Mouse (Mus musculus) gastrocnemius, postnatal 14 days (tissue): ENCODE measurements around the gene Cerk. TPM values are rescaled to one million over a fixed set of nuclear protein-coding genes. Genes with fewer than 3 reads are reported as not detected.
"Not testable (repeated sequence)": the region's sequence is repeated elsewhere in the genome, so short reads cannot be mapped to it uniquely, and the experiment has no call there.

Source experiments
- DNase-seq: peaks from one replicate; pipeline ENCODE4 v3.0.0; 2021; ENCODE audit warnings: mixed read lengths
- intact Hi-C: fragments of 180-260 bp; cut with DNase I; formaldehyde crosslinking; loops from one replicate; pipeline ENCODE4 v1.15.1; 2025; ENCODE audit warnings: low total_unique reads
- total RNA-seq, 2 experiments: library from RNA; stranded (reverse); gene quantifications; 2 replicates each; pipeline ENCODE4 v1.2.3; 2021

Cerk gene
- total RNA-seq, 2 experiments from 2014 or later = 6.5 to 7.4 TPM

DNA sequence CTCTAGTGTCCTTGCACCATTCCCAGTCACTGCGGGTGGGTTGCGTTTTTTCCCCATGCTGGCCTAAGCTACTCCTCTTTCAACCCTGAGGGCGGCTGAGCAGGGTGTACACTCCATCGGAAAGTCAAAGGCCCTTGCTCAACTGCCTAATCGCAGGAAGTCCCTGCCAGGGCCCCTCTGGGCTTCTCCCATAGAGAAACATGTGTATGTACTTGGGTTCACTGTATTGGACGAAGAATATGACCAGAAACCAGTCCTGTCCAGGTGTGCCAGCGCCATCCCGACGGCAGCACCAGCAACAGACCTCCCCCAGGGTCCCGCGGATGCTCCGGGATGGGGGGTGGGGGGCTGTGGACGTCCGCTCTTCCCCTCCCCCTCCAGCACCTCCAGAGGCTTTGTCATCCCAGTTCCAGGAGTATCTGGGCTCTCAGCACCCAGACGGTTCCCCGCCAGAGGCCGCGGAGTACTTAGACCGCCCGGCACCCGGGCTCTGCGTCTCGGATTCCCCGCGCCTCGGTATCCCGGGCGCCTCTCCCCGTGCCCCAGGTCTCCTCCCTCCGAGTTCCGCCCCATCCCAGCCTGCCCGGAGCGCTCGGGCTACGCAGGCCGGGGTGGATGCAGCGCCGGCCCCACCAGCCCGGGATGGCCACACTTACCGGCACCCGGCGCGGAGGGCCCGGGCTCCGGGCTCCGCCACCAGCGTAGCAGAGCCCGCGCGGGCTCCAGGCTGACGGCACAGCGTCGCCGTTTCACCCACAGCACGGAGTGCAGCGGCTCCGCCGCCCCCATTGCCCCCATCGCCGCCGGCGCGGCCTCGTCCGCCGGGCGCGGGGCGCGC lies 871 bp downstream of the Cerk start:
- peak; percentile 54 for DNase-seq
- intact Hi-C loops = no loop called here

DNA sequence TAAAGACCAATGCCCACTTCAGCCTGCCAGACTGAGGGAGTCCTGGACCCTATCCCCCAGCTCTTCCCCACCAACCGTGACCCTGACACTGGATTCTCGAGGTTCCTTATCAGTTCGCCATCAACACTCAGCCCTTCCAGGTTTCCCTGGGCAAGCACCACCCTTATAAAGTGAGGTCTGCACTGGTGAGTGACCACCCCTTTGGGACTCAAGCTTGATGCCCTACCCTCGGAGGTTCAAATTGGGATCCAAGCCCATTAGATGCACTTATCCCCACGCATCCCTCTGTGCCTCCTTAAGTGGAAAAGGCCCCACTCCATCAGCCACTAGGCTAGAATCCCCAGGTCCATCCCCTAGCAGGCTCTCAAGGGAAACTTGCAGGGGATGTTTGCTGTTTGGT lies 1.9 kb downstream of the Cerk start:
- intact Hi-C loops = no loop called here
- no peak for DNase-seq

DNA sequence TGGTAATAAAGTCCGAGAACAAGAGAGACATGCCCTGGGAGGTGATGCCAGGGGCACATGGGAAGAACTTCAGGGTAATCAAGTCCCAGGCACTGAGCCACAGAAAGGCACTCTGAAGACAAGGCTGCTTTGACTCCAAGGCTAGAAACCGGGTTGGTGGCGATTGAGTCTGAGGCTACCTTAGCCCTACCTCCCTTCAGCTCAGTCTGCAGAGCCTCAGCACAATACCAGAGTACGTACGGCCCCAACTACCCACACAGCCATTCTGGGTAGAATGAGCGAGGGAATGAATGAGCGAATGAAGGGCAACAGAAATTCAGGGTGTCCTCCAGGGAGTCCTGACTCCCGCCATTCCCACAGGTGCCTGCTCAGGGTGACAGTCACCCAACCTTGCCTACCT lies 2.5 kb downstream of the Cerk start:
- intact Hi-C loops = no loop called here
- DNase-seq = no peak

DNA sequence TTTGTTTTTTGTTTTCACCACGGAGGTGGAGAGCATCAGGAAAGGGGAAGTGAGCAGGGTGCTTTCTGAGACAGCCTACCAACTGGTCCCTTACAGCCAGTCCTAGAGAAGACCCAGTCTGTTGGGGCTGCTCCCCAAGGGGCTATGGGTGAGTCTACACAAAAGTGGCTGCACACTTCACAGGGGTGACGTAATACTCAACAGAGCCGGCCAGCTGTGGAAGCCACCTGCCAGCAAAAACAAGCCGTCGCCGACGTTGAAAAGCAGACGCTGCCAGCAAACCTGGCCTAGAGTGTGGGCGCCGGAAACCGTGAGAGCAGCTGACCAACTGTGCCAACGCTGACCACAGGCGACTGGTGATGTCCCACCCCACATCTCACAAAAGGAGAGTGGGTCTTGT lies 3.3 kb downstream of the Cerk start:
- peak; percentile 58 for DNase-seq
- intact Hi-C loops = no loop called here

DNA sequence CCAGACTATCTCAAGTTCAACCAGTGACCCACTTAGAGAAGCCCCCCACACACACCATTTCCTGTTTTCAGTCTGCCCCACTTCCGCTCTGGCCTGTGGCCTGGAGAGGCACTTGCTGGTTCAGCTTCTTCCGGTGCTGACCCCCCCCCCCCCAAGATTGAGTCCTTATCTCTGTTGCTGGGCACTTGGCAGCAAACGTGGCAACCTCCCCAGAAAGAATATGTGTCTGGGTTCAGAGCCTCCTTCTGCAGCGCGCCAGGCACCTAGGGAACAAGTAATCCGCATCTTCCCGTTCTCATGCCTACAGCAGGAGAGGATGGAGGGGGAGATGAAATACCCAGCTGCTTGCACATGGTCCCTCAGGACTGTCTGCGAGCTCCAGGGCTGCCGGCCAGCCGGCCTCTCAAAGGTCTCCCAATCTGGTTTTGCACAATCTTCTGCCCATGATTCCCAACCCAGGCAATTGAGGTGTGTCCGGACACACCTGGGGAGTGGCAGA lies 4.0 kb downstream of the Cerk start:
- intact Hi-C loops = no loop called here
- peak; percentile 39 for DNase-seq

DNA sequence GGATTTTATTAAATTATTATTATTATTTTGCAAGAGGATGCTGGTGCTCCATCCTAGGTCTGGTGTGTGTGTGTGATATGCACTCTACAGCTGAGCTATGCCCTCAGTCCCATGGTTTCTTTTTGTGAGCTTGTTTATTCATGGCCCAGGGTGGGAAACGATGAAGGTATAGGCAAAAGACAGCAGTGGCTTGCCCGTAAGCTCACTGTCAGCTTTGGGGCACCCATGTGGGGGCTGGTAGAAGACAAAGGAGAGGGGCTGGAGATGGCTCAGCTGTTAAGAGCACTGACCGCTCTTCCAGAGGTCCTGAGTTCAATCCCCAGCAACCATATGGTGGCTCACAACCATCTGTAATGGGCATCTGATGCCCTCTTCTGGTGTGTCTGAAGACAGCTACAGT lies 4.6 kb downstream of the Cerk start:
- intact Hi-C loops, DNase-seq: not testable (repeated sequence)

DNA sequence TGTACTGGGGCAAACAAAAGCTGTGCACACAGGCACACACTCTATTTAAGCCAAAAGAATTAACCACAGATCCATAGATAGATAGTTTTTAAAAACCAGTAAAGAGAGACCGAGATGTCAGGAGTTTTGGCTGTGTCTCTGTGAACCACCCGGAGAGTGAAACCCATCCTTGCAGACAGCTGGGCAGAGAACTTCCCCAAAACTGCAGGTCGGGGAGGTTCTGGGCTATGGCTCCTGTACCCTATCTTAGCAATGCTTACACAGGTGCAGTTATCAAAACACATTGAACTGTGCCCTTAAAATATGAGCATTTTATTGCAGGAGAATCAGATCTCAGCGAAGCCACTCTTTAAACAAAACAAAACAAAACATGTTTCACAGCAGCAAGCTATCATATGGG lies 5.5 kb downstream of the Cerk start:
- no peak for DNase-seq
- intact Hi-C loops = no loop called here

DNA sequence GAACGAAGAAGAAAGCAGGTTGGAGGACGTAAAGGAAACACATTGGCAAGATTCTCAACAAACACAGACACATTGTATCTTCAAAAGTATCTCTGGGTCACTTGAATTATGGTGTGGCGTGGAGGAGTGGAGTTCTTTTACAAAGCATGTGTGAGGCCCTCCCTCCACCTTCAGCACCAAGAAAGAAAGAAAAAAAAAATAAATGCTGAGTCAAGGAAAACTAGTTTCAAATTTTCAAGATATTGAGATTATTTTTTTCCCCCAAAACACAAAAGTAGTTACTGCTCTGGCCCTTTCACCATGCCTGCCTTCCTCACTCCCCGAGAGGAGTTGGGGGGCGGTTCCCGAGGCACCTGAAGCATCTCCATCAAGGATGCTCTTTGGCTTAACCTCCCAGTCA lies 7.3 kb downstream of the Cerk start:
- DNase-seq = no peak
- intact Hi-C loops = no loop called here

DNA sequence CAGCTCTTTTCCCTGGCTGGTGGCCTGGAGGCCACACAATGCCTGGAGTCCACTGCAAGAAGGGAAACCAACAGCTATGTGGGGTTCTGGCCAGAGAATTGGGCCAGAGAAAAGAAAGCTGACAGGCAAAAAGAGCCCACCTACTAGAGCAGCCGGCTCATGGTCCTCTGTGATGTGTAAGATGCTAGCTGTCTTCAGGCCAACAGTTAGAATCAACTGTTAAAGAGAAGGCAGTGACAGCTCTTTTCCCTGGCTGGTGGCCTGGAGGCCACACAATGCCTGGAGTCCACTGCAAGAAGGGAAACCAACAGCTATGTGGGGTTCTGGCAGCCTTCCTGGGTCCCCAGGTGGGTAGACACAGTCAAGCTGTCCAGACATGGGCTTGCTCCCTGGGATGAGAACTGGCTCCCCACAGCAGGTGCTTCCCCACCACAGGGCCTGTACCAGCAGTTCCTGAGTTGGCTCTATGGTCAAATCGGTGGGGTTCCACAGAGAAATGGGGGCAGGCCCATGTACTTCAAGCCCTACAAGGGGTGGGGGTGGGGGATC lies 8.2 kb downstream of the Cerk start:
- intact Hi-C loops, DNase-seq: not testable (repeated sequence)

DNA sequence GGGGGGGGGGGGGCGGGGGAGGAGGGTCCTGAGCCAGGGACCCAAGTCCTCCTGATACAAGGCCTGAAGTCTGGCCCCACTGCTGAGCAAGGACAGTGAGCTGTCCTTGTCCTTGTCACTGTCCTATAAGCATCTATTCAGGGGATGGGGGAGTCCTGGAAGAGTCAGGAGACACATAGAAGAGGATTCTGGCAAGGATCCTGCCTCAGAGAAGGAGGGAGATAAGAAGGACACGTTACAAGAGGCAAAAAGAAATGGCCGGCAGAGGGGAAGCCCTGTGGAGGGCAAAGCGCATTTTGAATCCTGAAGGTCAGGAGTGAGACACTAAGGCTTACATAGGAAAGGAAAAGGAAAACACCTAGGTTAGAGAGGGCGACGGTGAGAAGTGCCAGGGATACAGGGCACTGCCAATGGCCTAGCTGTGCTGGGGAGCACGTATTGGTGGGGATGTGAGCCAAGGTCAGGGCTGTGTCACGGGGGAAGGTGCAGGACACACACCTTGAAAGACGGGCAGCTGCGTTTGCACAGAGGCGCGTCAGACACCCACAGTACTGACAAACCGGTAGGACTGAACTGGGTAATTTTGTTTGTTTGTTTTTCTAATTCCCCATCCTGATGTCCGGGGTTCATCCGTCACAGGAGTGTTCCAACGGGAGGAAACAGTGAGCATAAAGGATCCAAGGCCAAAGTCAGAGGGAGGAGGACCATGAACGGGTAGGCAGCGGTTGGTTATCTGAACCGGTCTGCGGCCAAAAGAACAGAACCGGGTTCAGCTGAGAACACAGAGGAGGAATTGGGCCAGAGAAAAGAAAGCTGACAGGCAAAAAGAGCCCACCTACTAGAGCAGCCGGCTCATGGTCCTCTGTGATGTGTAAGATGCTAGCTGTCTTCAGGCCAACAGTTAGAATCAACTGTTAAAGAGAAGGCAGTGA lies 8.9 kb downstream of the Cerk start:
- no peak for DNase-seq
- intact Hi-C loops = no loop called here

DNA sequence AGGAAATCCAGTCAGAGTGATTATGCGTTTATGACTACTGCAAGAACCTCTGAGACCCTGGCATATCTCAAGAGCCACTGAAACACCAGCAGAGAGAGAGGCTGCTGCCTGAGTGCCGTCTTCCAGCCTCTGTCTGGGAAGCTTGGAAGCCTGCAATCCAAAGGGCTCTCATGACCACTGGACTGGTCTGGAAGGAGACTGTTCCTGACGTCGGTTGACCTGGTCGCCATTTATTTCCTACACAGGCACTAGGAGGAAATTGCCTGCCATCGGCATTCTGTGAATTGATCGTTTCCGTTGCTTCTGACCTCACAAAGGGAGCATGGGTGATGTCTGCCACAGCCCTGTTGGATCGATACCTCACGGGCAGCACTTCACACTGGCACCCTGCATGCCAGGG lies 9.8 kb downstream of the Cerk start:
- intact Hi-C loops = no loop called here
- no peak for DNase-seq

DNA sequence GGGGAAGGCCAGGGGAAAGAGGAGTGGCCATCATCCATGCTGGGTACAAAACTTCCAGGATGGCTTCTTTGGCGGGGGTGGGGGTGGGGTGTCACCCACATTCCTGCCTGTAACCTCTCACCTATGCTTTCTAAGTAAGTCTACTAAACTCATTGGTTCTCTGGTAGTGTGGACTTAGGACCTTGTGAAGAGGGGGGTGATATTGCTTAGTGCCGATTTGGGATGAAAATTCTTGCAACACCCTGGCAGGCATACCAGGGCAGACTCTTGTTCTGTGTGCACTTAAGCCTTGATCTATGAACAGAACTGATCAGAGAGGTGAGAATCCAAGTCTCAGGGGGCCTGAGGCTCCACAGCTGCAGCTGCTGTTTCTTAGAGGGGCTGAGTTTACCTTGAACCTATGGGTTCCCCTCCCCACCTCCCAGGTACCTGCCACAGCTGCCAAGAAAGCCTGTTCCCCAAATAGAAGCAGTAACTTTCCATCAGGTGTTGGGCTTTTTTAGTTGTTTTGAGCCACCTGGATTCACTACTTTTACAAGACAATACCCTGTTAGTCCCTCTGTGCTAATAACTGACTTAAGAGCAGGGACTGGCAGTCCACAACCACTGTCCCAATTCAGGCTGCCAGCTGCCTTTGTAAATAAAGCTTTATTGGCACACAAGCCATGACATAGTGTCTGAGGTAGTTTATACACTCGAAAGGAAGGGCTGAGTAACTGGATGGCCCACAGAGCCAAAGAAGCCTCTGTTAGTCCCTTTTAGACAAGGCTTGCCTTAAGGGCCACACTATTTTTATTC lies 10.5 kb downstream of the Cerk start:
- no peak for DNase-seq
- intact Hi-C loops = no loop called here

DNA sequence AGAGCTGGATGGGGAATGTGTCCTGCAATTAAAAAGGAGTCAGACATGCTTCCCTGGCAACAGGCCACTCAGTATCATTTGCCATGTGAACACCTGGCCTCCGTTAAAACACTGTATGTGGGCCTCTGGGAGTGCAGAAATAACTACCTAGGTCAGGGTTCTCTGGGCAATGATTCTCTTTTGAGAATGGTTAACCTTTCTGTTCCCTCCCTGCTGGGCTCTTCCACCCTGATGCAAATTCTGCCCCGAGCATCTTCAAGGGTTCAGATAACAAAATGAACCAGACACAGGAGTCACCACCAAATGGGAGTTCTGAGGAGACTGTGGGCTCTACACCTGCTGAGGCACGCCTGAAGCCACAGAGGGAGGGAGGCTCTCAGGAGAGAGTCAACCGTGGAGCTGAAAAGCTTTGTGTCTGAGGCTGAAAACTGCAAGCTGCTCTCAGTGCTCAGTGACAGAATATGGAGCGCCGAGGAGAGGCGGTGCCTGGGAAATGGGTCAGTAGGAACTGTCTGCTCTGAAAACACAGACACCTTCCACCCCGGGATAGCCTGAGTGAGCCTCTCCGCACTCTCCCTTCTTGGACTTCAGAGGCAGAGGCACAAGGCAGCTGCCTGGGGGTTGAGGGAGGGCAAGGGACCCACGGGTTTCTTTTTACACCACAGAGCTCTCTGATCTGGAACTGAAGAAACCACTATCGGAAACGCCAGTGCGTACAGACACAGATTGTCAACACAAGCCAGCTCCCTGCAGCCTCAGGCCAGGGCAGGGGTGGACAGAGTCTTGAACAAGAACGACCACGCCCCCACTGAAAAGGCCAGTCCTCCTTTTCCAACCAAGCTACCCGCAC lies 12.6 kb downstream of the Cerk start:
- intact Hi-C loops = no loop called here
- DNase-seq = peak; percentile 55

DNA sequence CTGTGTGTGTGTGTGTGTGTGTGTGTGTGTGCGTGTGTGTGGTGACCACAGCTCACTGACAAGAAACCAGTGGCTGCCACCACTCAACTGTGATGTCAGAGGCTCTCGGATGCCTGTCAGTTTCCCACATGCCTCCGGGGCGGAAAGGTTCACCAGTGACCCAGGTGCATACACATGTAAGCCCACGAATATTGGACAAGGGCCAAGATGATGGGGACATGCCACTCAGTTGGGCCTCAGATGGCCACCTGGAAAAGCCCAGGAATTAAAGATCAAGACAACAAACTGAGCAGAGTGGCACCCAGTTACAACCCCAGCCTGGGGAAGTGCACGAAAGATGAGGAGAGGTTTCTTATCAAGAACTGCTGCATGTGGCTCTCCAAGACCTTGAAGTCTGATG lies 13.4 kb downstream of the Cerk start:
- intact Hi-C loops = no loop called here

DNA sequence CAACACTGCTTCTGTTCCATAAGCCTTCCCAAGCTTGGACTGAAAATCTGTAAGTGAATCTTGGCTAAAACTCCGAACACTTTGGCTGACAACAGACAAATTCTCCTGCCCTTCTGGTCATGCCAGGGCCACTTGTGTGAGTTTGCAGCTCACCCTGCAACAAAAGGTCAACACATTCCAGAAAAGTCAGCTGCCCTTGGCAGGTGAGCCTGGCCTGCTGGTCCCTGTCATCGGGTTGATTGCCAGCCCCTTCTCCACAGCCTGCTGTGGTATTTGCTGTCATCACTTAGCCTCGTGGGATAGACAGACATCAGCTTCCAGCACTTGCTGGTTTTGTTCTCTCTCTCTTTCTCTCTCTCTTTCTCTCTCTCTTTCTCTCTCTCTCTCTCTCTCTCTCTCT lies 13.8 kb downstream of the Cerk start:
- no peak for DNase-seq
- intact Hi-C loops = no loop called here

More for the DNA sequence above, 13.4 kb downstream of the Cerk start:
- no peak for DNase-seq

DNA sequence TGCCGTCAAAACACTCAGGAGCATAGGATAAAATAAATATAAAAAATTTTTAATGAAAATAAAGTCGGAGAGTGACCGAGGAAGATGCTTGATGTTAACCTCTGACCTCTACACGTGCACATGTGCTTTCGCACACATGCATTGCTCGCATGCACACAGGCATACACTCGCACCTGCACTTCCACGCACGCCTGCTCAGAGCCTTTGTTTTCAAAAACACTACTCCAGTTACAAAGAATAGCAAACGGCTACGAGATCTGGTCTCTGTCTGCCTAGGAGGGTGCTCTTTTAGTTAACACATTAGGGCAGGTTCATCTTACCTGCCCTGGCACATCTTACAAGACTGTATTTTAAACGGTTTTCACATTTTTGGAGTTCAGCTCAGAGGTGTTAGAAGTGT lies 14.6 kb downstream of the Cerk start:
- intact Hi-C loops = no loop called here
- DNase-seq = no peak

DNA sequence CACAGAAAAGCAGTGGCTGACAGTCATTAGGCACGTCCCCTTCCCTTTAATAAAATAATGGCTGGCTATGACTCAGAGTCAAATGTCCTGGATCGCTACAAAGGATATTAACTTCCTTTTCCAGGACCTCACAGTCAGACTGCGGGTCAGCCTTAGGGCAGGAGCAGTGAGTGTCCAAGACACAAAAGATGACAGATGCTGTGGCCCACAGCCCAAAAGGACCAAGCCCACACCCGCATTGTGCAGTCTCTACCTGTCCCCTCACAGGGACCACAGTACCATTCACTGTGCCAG lies 16.2 kb downstream of the Cerk start:
- DNase-seq = no peak
- intact Hi-C loops = no loop called here

DNA sequence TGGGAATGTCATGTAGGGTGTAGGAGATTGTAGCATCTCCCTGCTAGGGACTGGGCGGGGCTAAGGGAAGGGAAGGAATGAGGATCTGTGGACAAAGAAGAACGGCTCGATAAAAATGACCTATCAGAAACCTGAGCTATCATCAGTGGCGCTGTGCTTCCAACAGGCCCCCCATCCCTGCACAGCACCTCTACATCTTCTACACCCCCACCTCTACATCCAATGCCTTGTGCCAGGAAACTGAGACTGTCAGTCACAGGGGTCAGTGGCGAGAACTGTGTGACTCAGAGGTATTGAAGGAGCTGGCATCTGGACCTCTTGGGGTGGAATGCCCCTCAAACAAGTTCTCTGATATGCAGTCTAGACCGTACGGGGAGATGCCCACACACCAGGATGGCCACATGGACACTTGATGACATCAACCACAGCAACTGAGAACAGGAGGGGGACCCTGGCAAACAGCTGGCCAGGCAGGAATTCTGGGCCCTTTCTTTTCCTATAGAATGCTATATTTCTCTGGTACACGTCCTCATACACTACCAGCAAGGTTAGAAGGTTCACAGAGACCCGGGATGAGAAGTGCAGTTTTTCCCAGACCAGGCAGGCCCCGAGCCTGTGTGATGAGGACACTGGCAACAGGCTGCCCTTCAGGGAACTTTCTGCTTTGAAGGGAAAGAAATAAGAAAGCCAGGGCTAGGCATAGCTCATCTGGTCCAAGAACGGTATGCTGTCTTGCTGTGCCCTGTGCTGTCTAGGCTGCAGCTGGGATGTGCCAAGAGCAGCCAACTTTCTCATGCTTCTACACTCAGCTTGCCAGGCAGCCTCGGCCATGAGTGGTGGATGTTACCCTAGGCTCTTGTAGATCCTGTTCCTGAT lies 16.8 kb downstream of the Cerk start:
- intact Hi-C loops = no loop called here
- DNase-seq = no peak
